Mouse (Mus musculus): Measurements from ENCODE around the gene Mapkap1. TPM values are rescaled to one million over a fixed set of nuclear protein-coding genes. Genes with fewer than 3 reads are reported as not detected.

Mapkap1 gene
- polyA plus RNA-seq, 1 experiment from 2014 or later, result 75.8 TPM

- no peak for DNase-seq (ENCODE audit: low spot score)
- no peaks in the 10 kb centered on the region for H3K9me3 ChIP-seq
- 0 out of 2 replicates have a peak, but pooled peaks cover 3% of the 10 kb centered on the region for H3K27me3 ChIP-seq (ENCODE audit: insufficient read depth, poor library complexity, severe bottlenecking)
- H3K4me1 ChIP-seq, result peaks cover 26% of the 10 kb centered on the region
- WGBS, result 32% methylated on average over 6 of the region's 6 CpGs
- H3K27ac ChIP-seq, result no peak overlapping the region
- H3K36me3 ChIP-seq, result 0 out of 2 replicates have a peak, but pooled peaks cover 3% of the 10 kb centered on the region
- H3K4me3 ChIP-seq, result no peak overlapping the region
These were observed 163.8 kb downstream of the Mapkap1 start for GRCm38 (mm10) chr2:34570378-34570777.

GRCm38 (mm10) chr2:34571096-34571495, 164.5 kb downstream of the Mapkap1 start:
- DNase-seq (ENCODE audit: low spot score), result no peak
- Histone ChIP-seq H3K4me1 (peaks cover 26% of the 10 kb centered on the region), H3K4me3 (no peak overlapping the region), H3K27ac (no peak overlapping the region), H3K9me3 (no peaks in the 10 kb centered on the region), H3K27me3 (ENCODE audit: insufficient read depth, poor library complexity, severe bottlenecking) (0 out of 2 replicates have a peak, but pooled peaks cover 3% of the 10 kb centered on the region), H3K36me3 (0 out of 2 replicates have a peak, but pooled peaks cover 3% of the 10 kb centered on the region)
- 45% methylated on average over 1 of the region's 1 CpGs for WGBS

- H3K4me1 ChIP-seq, result peaks cover 36% of the 10 kb centered on the region
- H3K9me3 ChIP-seq, result no peaks in the 10 kb centered on the region
- 0 out of 2 replicates have a peak, but pooled peaks cover 3% of the 10 kb centered on the region for H3K36me3 ChIP-seq
- H3K27me3 ChIP-seq (ENCODE audit: insufficient read depth, poor library complexity, severe bottlenecking), result 0 out of 2 replicates have a peak, but pooled peaks cover 3% of the 10 kb centered on the region
- no peak overlapping the region for H3K27ac ChIP-seq
- H3K4me3 ChIP-seq, result no peak overlapping the region
- 62% methylated on average over 4 of the region's 4 CpGs for WGBS
- DNase-seq (ENCODE audit: low spot score), result no peak
These were observed 166.5 kb downstream of the Mapkap1 start for GRCm38 (mm10) chr2:34573073-34573472.

- Histone ChIP-seq H3K36me3 (peaks cover 23% of the 10 kb centered on the region), H3K9me3 (no peaks in the 10 kb centered on the region), H3K4me3 (no peak overlapping the region), H3K27me3 (ENCODE audit: insufficient read depth, poor library complexity, severe bottlenecking) (no peaks in the 10 kb centered on the region), H3K27ac (peak overlapping the region; percentile 42; the same call in 1 of the 2 replicates), H3K4me1 (peaks cover 30% of the 10 kb centered on the region)
- 63% methylated on average over 8 of the region's 8 CpGs for WGBS
- DNase-seq (ENCODE audit: low spot score), result no peak
These were observed 182.0 kb downstream of the Mapkap1 start for GRCm38 (mm10) chr2:34588546-34588945.

GRCm38 (mm10) chr2:34591721-34592360, 185.3 kb downstream of the Mapkap1 start:
- 30% methylated on average over 16 of the region's 16 CpGs for WGBS
- peak overlapping the region; percentile 32 for H3K4me3 ChIP-seq
- H3K9me3 ChIP-seq, result no peaks in the 10 kb centered on the region
- H3K4me1 ChIP-seq, result peaks cover 47% of the 10 kb centered on the region
- H3K27me3 ChIP-seq (ENCODE audit: insufficient read depth, poor library complexity, severe bottlenecking), result no peaks in the 10 kb centered on the region
- H3K36me3 ChIP-seq, result no peaks in the 10 kb centered on the region
- DNase-seq (ENCODE audit: low spot score), result no peak
- peak overlapping the region; percentile 87 for H3K27ac ChIP-seq

- no peaks in the 10 kb centered on the region for H3K9me3 ChIP-seq
- WGBS, result 35% methylated on average over 8 of the region's 8 CpGs
- DNase-seq (ENCODE audit: low spot score), result no peak
- H3K36me3 ChIP-seq, result no peaks in the 10 kb centered on the region
- H3K27ac ChIP-seq, result peak overlapping the region; percentile 87
- H3K4me1 ChIP-seq, result peaks cover 51% of the 10 kb centered on the region
- no peaks in the 10 kb centered on the region for H3K27me3 ChIP-seq (ENCODE audit: insufficient read depth, poor library complexity, severe bottlenecking)
- H3K4me3 ChIP-seq, result no peak overlapping the region
These were observed 185.9 kb downstream of the Mapkap1 start for GRCm38 (mm10) chr2:34592361-34592960.

- WGBS, result 67% methylated on average over 5 of the region's 5 CpGs
- Histone ChIP-seq H3K4me3 (no peak overlapping the region), H3K4me1 (peaks cover 52% of the 10 kb centered on the region), H3K27me3 (ENCODE audit: insufficient read depth, poor library complexity, severe bottlenecking) (no peaks in the 10 kb centered on the region), H3K27ac (peak overlapping the region; percentile 67), H3K36me3 (peaks cover 5% of the 10 kb centered on the region; the same call in 1 of the 2 replicates), H3K9me3 (no peaks in the 10 kb centered on the region)
- DNase-seq (ENCODE audit: low spot score), result no peak
These were observed 187.4 kb downstream of the Mapkap1 start for GRCm38 (mm10) chr2:34594001-34594400.

GRCm38 (mm10) chr2:34599606-34600255, 193.2 kb downstream of the Mapkap1 start:
- H3K27me3 ChIP-seq (ENCODE audit: insufficient read depth, poor library complexity, severe bottlenecking), result no peaks in the 10 kb centered on the region
- no peak overlapping the region for H3K27ac ChIP-seq
- 82% methylated on average over 5 of the region's 5 CpGs for WGBS
- H3K4me3 ChIP-seq, result no peak overlapping the region
- peaks cover 71% of the 10 kb centered on the region for H3K4me1 ChIP-seq
- peaks cover 7% of the 10 kb centered on the region; the same call in 1 of the 2 replicates for H3K36me3 ChIP-seq
- DNase-seq (ENCODE audit: low spot score), result no peak
- H3K9me3 ChIP-seq, result no peaks in the 10 kb centered on the region

- DNase-seq (ENCODE audit: low spot score), result peak; percentile 46
- Histone ChIP-seq H3K4me1 (peaks cover 78% of the 10 kb centered on the region), H3K27ac (0 out of 2 replicates have a peak overlapping the region, but pooled peaks have one; percentile 13), H3K27me3 (ENCODE audit: insufficient read depth, poor library complexity, severe bottlenecking) (no peaks in the 10 kb centered on the region), H3K36me3 (peaks cover 7% of the 10 kb centered on the region; the same call in 1 of the 2 replicates), H3K4me3 (no peak overlapping the region), H3K9me3 (no peaks in the 10 kb centered on the region)
- WGBS, result 25% methylated on average over 7 of the region's 7 CpGs
These were observed 194.2 kb downstream of the Mapkap1 start for GRCm38 (mm10) chr2:34600734-34601133.

- 46% methylated on average over 8 of the region's 8 CpGs for whole genome bisulfite sequencing
- no peaks in the 10 kb centered on the region for H3K27me3 ChIP-seq (ENCODE audit: insufficient read depth, poor library complexity, severe bottlenecking)
- H3K4me1 ChIP-seq, result peaks cover 73% of the 10 kb centered on the region
- peak; percentile 48 for DNase-seq (ENCODE audit: low spot score)
- H3K27ac ChIP-seq, result 0 out of 2 replicates have a peak overlapping the region, but pooled peaks have one; percentile 24
- H3K36me3 ChIP-seq, result peaks cover 13% of the 10 kb centered on the region; the same call in 1 of the 2 replicates
- H3K9me3 ChIP-seq, result no peaks in the 10 kb centered on the region
- no peak overlapping the region for H3K4me3 ChIP-seq
These were observed 195.6 kb downstream of the Mapkap1 start for GRCm38 (mm10) chr2:34602111-34602541.

- H3K4me1 ChIP-seq, result peaks cover 66% of the 10 kb centered on the region
- 70% methylated on average over 3 of the region's 3 CpGs for WGBS
These were observed 196.3 kb downstream of the Mapkap1 start for GRCm38 (mm10) chr2:34602896-34603295.

GRCm38 (mm10) chr2:34603653-34604214, 197.2 kb downstream of the Mapkap1 start:
- 37% methylated on average over 14 of the region's 14 CpGs for WGBS
- H3K9me3 ChIP-seq, result no peaks in the 10 kb centered on the region
- H3K27me3 ChIP-seq (ENCODE audit: insufficient read depth, poor library complexity, severe bottlenecking), result no peaks in the 10 kb centered on the region
- H3K4me3 ChIP-seq, result no peak overlapping the region
- H3K36me3 ChIP-seq, result peaks cover 11% of the 10 kb centered on the region; the same call in 1 of the 2 replicates
- H3K27ac ChIP-seq, result peak overlapping the region; percentile 82
- DNase-seq (ENCODE audit: low spot score), result no peak
- H3K4me1 ChIP-seq, result peaks cover 62% of the 10 kb centered on the region

More at GRCm38 (mm10) chr2:34602896-34603295, 196.3 kb downstream of the Mapkap1 start:
- Histone ChIP-seq H3K4me3 (no peak overlapping the region), H3K27me3 (ENCODE audit: insufficient read depth, poor library complexity, severe bottlenecking) (no peaks in the 10 kb centered on the region), H3K27ac (peak overlapping the region; percentile 82), H3K9me3 (no peaks in the 10 kb centered on the region), H3K36me3 (peaks cover 13% of the 10 kb centered on the region; the same call in 1 of the 2 replicates)
- DNase-seq (ENCODE audit: low spot score), result peak; percentile 63
